Mouse (Mus musculus) embryonic fibroblast, embryonic 13.5 days (primary cell): Measurements from ENCODE around the gene Nav2. TPM values are rescaled to one million over a fixed set of nuclear protein-coding genes. Genes with fewer than 3 reads are reported as not detected.

Experiments used
- H3K27ac ChIP-seq: 2 replicates; pipeline ENCODE4 v1.5.1; 2012; ENCODE audit warnings: low read length, control low read depth, inconsistent platforms; ENCODE audit not compliant: insufficient read depth
- H3K4me1 ChIP-seq: 2 replicates; pipeline ENCODE4 v1.6.1; 2011; ENCODE audit warnings: low read length; ENCODE audit not compliant: control insufficient read depth, insufficient read depth
- H3K4me3 ChIP-seq: 2 replicates; pipeline ENCODE4 v1.5.1; 2011; ENCODE audit warnings: mild to moderate bottlenecking, control low read depth, low read length; ENCODE audit not compliant: insufficient read depth
- CTCF ChIP-seq: IDR thresholded peaks from 2 replicates; pipeline ENCODE4 v1.5.1; 2011; ENCODE audit warnings: mild to moderate bottlenecking, control low read depth, low read length, moderate library complexity, borderline replicate concordance; ENCODE audit not compliant: insufficient read depth
- POLR2A ChIP-seq: IDR thresholded peaks from 2 replicates; pipeline ENCODE4 v1.6.1; 2011; ENCODE audit warnings: low read depth, mild to moderate bottlenecking, control low read depth, low read length, moderate library complexity
- polyA plus RNA-seq: library from polyadenylated mRNA; stranded (reverse); fragments of >200 nt; gene quantifications from 2 replicates; pipeline ENCODE4 v1.2.4, GENCODE M21; 2011; ENCODE audit warnings: low read depth; ENCODE audit not compliant: missing spikeins, insufficient read length

The Nav2 gene
- polyA plus RNA-seq, 1 experiment = 18.7 TPM

DNA sequence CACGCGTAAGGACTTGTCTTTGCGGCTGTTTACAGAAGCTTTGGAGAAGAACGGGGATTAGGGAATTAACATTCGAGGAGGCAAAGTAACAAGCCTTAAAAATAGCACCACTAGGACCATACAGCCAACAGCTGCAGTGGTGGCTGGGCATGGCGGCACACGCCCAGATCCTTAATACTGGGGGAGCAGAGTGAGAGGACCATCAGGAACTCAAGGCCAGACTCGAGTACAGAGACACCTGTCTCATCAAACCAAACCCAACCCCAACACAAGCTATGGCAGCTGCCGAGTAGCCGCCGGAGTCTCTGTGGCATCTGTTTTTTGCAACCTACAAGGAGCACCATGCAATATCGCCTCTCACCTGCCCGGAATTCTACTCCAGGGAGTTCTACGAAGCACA, 33.4 kb upstream of the Nav2 start:
- no peak for TF ChIP-seq CTCF
- no peak for TF ChIP-seq POLR2A
- Histone ChIP-seq H3K4me1 (peaks cover 8% of the 10 kb centered on the region), H3K4me3 (no peak overlapping the region), H3K27ac (no peak overlapping the region)

DNA sequence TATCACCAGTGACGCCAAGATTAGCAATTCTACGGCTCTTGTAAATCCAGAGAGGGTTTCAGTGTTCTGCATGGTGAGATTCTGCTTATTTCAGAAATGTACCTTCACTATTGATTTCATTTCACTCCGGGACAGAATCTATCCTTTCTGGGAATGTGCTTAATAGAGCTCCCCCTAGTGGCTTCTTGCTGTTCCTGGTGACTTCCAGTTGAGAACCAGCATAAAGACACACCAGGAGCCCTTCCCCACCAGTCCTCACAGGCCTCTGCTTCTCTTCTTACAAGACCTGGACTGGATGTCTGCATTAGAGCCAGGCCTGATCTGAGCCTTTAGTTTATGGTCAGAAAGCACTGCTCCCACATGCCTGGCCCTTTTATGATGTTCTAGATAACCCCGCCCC, 32.0 kb upstream of the Nav2 start:
- TF ChIP-seq CTCF (0 out of 2 replicates have a peak, but pooled peaks have one; percentile 5), POLR2A (no peak)
- H3K27ac ChIP-seq = no peak overlapping the region
- no peak overlapping the region for H3K4me3 ChIP-seq

DNA sequence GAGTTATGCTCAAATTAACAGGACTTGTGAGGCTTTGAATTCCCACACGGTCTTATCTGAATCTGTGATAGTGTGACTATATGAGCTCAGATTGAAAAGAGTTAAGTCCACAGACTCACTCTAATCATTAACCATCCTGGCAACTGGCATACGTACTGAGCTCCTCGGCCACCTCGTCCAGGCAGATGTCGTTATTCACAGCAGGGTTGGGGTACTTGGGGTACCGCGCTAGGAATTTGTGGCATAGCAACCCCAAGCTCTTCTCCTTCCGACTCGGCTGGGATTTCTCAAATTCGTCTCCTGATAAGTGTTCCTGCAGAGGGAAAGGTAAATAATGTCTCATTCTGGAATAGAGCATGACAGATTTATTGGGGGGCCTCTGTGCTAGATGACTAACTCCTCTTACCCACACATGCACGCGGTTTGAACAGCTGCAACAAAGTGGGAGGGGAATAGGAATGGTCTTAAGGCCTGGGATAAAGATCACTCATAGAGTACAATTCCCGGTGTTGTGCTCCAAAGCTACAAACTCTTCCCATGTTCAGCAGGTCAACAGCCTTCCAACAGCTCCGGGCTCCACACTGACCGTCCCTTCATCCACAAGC, 30.6 kb upstream of the Nav2 start:
- TF ChIP-seq CTCF (no peak), POLR2A (no peak)
- Histone ChIP-seq H3K27ac (no peak overlapping the region), H3K4me1 (peaks cover 8% of the 10 kb centered on the region), H3K4me3 (no peak overlapping the region)

More for the DNA sequence above, 32.0 kb upstream of the Nav2 start:
- peaks cover 8% of the 10 kb centered on the region for H3K4me1 ChIP-seq

DNA sequence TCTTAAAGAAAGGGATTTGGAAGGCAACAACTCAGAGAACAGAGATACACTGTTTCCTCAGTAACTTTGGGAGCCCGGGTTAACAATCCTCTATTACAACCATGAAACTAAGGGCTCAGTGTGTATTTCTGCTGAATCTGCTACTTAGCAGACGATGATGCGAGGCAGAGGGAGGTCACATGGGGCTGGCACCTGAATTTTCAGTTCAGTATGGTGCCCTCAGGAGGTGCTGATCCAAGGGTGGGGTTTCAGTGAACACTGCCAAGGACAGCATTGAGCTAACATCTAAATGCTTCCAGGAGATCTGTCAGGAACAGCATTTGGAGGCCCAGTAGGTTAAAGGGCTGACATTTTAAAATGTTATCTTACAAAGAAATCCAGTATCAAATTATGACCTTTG, 28.9 kb upstream of the Nav2 start:
- H3K4me3 ChIP-seq = peak overlapping the region; percentile 46
- TF ChIP-seq CTCF (no peak), POLR2A (no peak)
- no peak overlapping the region for H3K27ac ChIP-seq
- H3K4me1 ChIP-seq = peaks cover 11% of the 10 kb centered on the region

DNA sequence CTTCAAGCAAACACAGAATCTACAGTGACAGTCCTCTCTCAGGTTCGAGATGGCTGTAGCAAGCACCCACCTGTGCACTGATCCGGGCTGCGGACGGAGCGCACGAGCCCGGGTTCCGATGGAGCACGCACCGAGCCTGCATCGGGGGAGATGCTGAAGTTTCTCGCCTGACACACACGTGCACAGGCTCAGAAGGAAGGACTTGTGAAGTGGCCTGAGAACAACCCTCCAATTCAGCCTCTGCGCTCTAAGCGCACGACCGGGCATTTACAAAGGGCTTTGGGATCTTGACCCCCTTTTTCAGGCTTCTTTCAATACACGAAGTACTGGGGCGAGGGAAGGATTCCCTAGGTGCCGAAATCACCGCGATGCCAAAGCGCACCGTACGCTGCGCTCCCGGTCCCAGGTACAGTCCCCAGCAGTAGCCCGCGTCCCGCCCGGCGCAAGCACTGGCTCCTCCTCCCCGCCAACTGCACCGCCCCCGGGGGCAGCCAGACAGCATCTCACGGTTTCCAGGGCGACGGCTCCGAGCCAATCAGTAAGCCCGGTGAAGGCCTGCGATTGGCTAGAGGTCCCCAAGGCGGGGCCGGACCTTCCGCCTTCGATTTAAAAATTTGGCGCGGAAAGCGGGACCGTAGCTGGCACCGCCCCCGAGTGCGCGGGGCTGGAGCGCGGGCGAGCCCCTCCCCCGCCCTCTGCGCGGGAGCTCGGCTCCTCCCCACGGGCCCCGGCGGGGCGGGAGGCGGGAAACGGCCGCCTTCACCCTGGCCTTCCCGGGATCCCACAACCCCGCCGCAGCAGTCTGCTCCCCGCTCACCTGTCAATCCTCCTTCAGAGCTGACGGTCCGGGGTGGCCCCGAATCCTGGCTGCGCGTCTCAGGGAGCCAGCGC, 27.7 kb upstream of the Nav2 start:
- 0 out of 2 replicates have a peak overlapping the region, but pooled peaks have one; percentile 38 for H3K27ac ChIP-seq
- peak overlapping the region; percentile 93 for H3K4me3 ChIP-seq
- peaks cover 11% of the 10 kb centered on the region for H3K4me1 ChIP-seq
- TF ChIP-seq POLR2A (peak; percentile 57; the same call in 1 of the 2 replicates), CTCF (no peak)

DNA sequence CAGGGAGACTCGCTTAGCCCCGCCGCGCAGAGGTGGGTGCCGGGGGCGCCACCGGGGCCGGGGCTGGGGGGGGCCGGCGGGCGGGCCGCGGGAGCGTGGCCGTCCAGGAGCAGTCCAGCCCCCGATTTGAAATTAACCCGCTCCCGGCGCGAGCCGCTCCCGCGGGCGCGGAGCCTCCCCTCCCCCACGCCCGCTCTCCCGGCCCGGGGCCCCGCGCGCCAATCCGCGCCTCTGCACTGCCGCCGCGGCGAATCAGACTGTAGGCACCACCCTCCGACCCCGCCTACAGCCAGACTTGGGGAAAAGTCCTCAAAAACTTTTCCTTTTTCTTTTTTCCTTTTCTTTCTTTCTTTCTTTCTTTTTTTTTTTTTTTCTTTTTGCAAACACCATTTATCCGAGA, 27.0 kb upstream of the Nav2 start, which contains the start of gene E2f8:
Gene E2f8, minus strand, starts transcription at position 111 of the 400 bp plus-strand sequence.
- Histone ChIP-seq H3K27ac (peak within 1 kb of the TSS; percentile 38; the same call in 1 of the 2 replicates), H3K4me3 (peak within 1 kb of the TSS; percentile 93)

DNA sequence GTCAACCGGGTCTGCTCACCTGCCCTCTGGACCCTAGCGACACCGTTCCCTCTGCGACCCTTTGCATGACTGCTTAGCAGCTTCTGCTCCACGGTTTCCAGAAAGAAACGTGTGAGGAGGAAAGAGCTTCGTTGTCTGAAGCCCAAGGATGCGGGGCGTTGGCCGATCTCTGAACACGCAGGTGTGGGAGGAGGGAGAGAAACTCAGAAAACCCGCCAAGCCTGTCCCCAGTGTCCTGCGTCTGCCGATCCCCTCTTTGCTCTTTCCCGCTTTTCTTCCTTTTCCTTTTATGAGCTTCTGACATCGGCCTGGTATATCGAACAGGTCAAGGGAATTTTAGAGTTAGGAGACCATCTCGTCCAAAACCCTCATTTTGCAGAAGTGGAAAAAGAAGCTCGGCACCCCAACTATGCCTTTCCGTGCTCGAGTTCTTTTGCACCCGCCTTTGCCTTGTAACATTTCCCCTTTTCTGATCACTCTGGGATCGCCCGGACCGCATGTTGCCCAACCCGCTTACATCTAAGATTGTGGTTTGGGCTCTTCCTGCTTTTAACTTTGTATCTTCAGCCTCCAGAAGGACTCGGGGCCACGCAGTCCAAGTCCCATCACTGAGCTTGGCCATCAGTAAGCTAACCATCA, 26.4 kb upstream of the Nav2 start:
- Histone ChIP-seq H3K27ac (no peak overlapping the region; the same call in 1 of the 2 replicates), H3K4me3 (peak overlapping the region; percentile 81), H3K4me1 (peaks cover 11% of the 10 kb centered on the region)
- TF ChIP-seq CTCF (no peak), POLR2A (no peak)

More for the DNA sequence above, 27.0 kb upstream of the Nav2 start, which contains the start of gene E2f8:
- TF ChIP-seq POLR2A = no peak
- H3K4me1 ChIP-seq = peaks cover 11% of the 10 kb centered on the region

DNA sequence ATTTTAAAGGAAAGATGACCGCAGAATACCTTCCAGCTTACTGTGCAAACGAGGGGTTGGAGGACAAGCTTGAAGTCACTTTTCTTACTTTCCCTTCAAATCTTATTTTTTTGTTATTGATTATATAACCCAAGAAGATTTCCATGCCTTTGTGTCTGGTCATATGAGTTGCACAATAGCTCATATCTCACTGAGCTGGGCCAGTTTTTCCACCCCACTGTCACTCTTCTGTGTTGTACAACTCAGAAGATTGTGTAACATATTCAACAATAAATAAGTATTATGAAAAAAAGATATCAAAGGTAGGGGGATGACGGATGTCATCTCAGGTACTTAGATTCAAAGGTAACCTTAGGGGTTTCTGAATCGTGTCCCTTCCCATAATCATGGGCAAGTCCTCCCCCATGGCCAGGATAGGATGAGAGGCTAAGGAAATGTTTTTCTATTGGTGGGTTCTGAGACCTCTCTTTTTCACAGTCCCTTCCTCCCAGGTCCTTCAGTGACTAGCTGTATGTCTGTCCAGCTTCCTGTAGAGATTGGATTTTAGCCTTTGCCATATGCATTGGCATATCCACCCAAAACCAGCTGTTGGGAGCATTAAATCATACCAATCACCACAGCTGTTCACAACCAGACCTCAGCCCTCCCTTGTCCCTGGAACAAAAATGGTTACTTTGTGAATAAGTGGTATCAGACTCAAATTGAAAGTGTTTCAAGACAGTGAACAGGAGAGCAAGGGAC, 24.8 kb upstream of the Nav2 start:
- H3K4me1 ChIP-seq = peaks cover 8% of the 10 kb centered on the region; the same call in 1 of the 2 replicates
- no peak overlapping the region for H3K27ac ChIP-seq
- TF ChIP-seq CTCF (no peak), POLR2A (no peak)
- H3K4me3 ChIP-seq = no peak overlapping the region

DNA sequence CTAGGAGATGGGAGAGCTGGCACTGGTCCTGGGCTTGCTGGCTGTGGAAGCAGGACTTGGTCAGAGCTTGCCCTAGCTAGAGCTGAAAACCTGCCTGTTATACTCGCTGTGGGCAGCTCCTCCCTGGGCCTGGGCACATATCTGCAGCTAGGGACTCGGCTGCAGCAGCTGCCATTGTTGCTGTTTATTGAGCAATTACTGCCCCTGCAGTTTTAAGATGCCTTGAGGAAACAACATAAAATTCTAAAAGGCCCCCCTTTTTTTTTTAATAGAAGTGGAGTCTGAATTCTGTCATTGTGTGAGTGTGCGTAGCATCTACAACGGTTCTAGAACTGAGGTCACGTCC, 24.3 kb upstream of the Nav2 start:
- H3K27ac ChIP-seq = no peak overlapping the region
- TF ChIP-seq POLR2A = no peak
- no peak for TF ChIP-seq CTCF

More for the DNA sequence above, 24.3 kb upstream of the Nav2 start:
- Histone ChIP-seq H3K4me3 (no peak overlapping the region), H3K4me1 (peaks cover 8% of the 10 kb centered on the region; the same call in 1 of the 2 replicates)
